Mouse (Mus musculus) hindbrain, embryonic 11.5 days (tissue): ENCODE results near the gene Ccr1. TPM values are rescaled to one million over a fixed set of nuclear protein-coding genes. Genes with fewer than 3 reads are reported as not detected.
"Not testable (repeated sequence)": the region's sequence is repeated elsewhere in the genome, so short reads cannot be mapped to it uniquely, and the experiment has no call there.

Experiments
- ATAC-seq: fragments of 200-750 bp; cut with Nextera tagmentation; 2 replicates; pipeline ENCODE4 v1.8.0; 2017; ENCODE audit warnings: mild to moderate bottlenecking, moderate TSS enrichment, moderate library complexity; ENCODE audit not compliant: low FRiP score
- DNase-seq: peaks from one replicate; pipeline ENCODE4 v3.0.0-alpha.2; 2015; ENCODE audit warnings: low spot score
- H3K27ac ChIP-seq: fragments of 300-500 bp; sonication (generic); 2 replicates; pipeline ENCODE4 v1.5.1; 2014; ENCODE audit warnings: mild to moderate bottlenecking, low read depth, low read length
- H3K27me3 ChIP-seq: fragments of 300-500 bp; sonication (generic); 2 replicates; pipeline ENCODE4 v1.6.1; 2014; ENCODE audit warnings: mild to moderate bottlenecking, low read length, moderate library complexity, mixed read lengths; ENCODE audit not compliant: control insufficient read depth, insufficient read depth
- H3K36me3 ChIP-seq: fragments of 300-500 bp; sonication (generic); 2 replicates; pipeline ENCODE4 v1.6.1; 2014; ENCODE audit warnings: mild to moderate bottlenecking, low read length, moderate library complexity, mixed read lengths; ENCODE audit not compliant: control insufficient read depth, insufficient read depth
- H3K4me1 ChIP-seq: fragments of 300-500 bp; sonication (generic); replicated peaks from 2 replicates; pipeline ENCODE4 v1.6.1; 2014; ENCODE audit warnings: low read length, mixed read lengths; ENCODE audit not compliant: control insufficient read depth, insufficient read depth
- H3K4me2 ChIP-seq: fragments of 300-500 bp; sonication (generic); replicated peaks from 2 replicates; pipeline ENCODE4 v1.6.1; 2014; ENCODE audit warnings: mild to moderate bottlenecking, low read depth, low read length
- H3K4me3 ChIP-seq: fragments of 300-500 bp; sonication (generic); 2 replicates; pipeline ENCODE4 v1.5.1; 2014; ENCODE audit warnings: low read depth, low read length
- H3K9ac ChIP-seq: fragments of 300-500 bp; sonication (generic); 2 replicates; pipeline ENCODE4 v1.6.1; 2014; ENCODE audit warnings: low read depth, low read length
- H3K9me3 ChIP-seq: fragments of 300-500 bp; sonication (generic); 2 replicates; pipeline ENCODE4 v1.6.1; 2016; ENCODE audit warnings: low read length; ENCODE audit not compliant: control insufficient read depth
- WGBS: fragments of 180-500 bp; shearing (Covaris S2); extraction: QIAGEN DNeasy Blood & Tissue Kit; methylation state at CpG from one replicate; pipeline ENCODE4 v1.1.7; 2014; 5-methylcytosine and 5-hydroxymethylcytosine counted together
- polyA plus RNA-seq: library from polyadenylated mRNA; unstranded; fragments of >200 nt; fragmentation: Nextera tagmentation; extraction: Ambion mirVana; gene quantifications from 2 replicates; pipeline ENCODE4 v1.2.1, GENCODE M21; 2014

Gene Ccr1
- polyA plus RNA-seq, 1 experiment from 2014 or later, result 1.3 TPM

DNA sequence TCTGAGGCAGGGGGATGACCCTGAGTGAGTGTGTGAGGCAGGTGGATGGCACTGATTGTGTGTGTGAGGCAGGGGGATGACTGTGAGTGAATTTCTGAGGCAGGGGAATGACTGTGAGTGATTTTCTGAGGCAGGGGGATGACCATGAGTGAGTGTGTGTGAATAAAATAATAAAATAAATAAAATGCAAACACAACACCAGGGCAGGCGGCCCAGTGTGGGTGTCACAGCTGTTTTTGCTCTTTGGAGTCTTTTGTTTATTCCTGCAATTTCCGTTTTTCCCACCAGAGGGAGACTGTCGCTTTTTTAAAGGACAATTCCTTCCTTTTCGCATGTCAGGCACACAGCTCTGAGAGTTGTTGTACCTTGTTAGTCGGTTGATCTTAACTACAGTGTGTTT lies 42.5 kb downstream of the Ccr1 start:
- peak; percentile 90 for DNase-seq
- not testable (repeated sequence) for H3K36me3 ChIP-seq, H3K27me3 ChIP-seq, H3K4me2 ChIP-seq, ATAC-seq, H3K9ac ChIP-seq, H3K9me3 ChIP-seq, H3K27ac ChIP-seq, H3K4me1 ChIP-seq
- 7% methylated on average over 5 of the region's 5 CpGs for WGBS
- H3K4me3 ChIP-seq, result peak overlapping the region; percentile 51

DNA sequence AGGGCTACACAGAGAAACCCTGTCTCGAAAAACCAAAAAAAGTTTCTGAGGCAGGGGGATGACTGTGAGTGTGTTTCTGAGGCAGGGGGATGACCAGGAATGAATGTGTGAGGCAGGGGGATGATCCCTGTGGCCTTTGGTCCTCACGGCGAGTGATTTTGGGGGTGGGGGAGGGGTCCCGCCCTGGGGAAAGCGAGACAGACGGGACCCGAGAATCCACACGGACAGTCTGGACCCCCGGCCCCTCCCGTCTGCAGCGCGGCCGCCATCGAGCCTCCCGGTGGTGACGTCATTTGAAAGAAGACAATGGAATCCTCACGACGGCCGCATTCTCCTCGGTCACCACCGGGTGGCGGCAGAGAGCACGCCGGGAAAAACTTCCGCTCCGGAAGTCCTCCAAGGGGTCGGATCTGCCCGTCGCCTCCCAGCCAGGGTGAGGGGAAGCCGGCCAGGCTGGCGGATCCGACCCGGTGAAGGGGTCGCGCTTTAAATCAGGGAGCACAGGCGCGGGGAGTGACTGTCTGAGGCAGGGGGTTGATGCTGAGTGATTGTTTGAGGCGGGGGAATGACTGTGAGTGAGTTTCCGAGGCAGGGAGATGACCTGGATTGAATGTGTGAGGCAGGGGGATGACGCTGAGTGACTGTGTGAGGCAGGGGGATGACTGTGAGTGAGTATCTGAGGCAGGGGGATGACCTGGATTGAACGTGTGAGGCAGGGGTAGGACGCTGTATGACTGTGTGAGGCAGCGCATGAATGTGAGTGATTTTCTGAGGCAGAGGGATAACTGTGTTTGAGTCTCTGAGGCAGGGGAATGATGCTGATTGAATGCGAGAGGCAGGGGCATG lies 43.2 kb downstream of the Ccr1 start:
- no peaks in the 10 kb centered on the region for H3K36me3 ChIP-seq
- 7% methylated on average over 42 of the region's 44 CpGs for WGBS
- H3K4me1 ChIP-seq, result no peaks in the 10 kb centered on the region
- peak overlapping the region; percentile 70 for H3K9ac ChIP-seq
- H3K4me3 ChIP-seq, result peak overlapping the region; percentile 51
- no peaks in the 10 kb centered on the region for H3K9me3 ChIP-seq
- DNase-seq, result peak; percentile 77
- H3K27ac ChIP-seq, result peak overlapping the region; percentile 92
- ATAC-seq, result peak; percentile 89
- H3K4me2 ChIP-seq, result peak overlapping the region; percentile 42
- H3K27me3 ChIP-seq, result no peaks in the 10 kb centered on the region

GRCm38 (mm10) chr9:123924589-123925066 lies 43.9 kb downstream of the Ccr1 start:
- Histone ChIP-seq H3K4me1 (no peaks in the 10 kb centered on the region), H3K27ac (peak overlapping the region; percentile 92), H3K36me3 (no peaks in the 10 kb centered on the region), H3K9me3 (no peaks in the 10 kb centered on the region), H3K27me3 (no peaks in the 10 kb centered on the region), H3K4me3 (peak overlapping the region; percentile 51), H3K4me2 (peak overlapping the region; percentile 42), H3K9ac (peak overlapping the region; percentile 70)
- DNase-seq (peak; percentile 88), ATAC-seq (peak; percentile 89)
- WGBS, result 0% methylated on average over 42 of the region's 49 CpGs

GRCm38 (mm10) chr9:123924035-123924434 lies 44.5 kb downstream of the Ccr1 start:
- not testable (repeated sequence) for H3K9ac ChIP-seq, H3K9me3 ChIP-seq, H3K27me3 ChIP-seq, H3K36me3 ChIP-seq, H3K4me1 ChIP-seq
- H3K4me3 ChIP-seq, result peak overlapping the region; percentile 51
- ATAC-seq (peak; percentile 70), DNase-seq (peak; percentile 84)
- WGBS, result under 1% methylated on average over 11 of the region's 11 CpGs
- peak overlapping the region; percentile 92; the same call in 1 of the 2 replicates for H3K27ac ChIP-seq
- peak overlapping the region; percentile 42 for H3K4me2 ChIP-seq

DNA sequence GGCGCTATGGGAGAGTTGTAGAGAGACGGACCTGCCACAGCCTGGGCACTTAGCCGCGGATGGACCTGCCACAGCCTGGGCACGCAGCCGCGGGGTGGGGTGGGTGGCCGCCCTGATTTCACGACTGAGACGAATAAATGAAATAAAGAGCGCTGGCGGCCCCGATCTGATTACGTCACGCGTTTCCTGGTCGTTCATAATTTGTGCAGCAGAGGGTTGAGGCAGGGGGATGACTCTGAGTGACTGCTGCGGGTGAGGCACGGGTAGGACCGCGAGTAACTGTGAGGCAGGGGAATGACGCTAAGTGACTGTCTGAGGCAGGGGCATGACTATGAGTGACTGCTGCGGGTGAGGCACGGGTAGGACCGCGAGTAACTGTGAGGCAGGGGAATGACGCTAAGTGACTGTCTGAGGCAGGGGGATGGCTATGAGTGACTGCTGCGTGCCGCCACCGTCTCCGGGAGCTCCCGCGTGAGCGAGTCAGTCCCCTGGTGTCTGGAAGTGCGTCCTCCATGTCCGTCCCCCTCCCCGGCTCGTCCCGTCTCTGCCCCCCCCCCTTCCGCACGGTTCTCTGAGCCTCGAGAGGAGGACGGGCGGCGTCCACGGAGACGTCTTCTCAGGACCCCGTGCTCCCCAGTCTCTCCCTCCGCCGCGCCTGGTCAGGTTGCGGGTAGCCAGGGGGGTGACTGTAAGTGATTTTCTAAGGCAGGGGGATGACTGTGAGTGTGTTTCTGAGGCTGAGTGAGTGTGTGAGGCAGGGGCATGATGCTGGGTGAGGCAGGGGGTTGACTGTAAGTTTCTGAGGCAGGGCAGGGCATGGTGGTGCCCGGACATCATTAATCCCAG lies 45.1 kb downstream of the Ccr1 start:
- peak overlapping the region; percentile 35 for H3K4me3 ChIP-seq
- no peaks in the 10 kb centered on the region for H3K9me3 ChIP-seq
- WGBS, result under 1% methylated on average over 47 of the region's 53 CpGs
- no peaks in the 10 kb centered on the region for H3K36me3 ChIP-seq
- ATAC-seq, result peak; percentile 3
- no peaks in the 10 kb centered on the region for H3K4me1 ChIP-seq
- H3K27me3 ChIP-seq, result no peaks in the 10 kb centered on the region
- DNase-seq, result peak; percentile 64
- peak overlapping the region; percentile 42 for H3K4me2 ChIP-seq
- H3K9ac ChIP-seq, result peak overlapping the region; percentile 31; the same call in 1 of the 2 replicates
- no peak overlapping the region for H3K27ac ChIP-seq

Other genes starting within 250 kb of the Ccr1 start
- gene Cxcr6, start 162.2 kb downstream of the Ccr1 start, polyA plus RNA-seq, result 0.48 TPM in 1 of 2 replicates, not detected in the other
- gene Fyco1, start 116.8 kb downstream of the Ccr1 start, polyA plus RNA-seq, result 6.8 and 9.5 TPM in 2 replicates
- gene Xcr1, start 106.7 kb downstream of the Ccr1 start, polyA plus RNA-seq, result 0.04 and 0.06 TPM in 2 replicates
- gene Ccr1l1, start 9.7 kb upstream of the Ccr1 start, polyA plus RNA-seq, result not detected in 2 replicates
- gene Ccr3, start 53.3 kb upstream of the Ccr1 start, polyA plus RNA-seq, result 0.14 TPM in 1 of 2 replicates, not detected in the other
- gene Ccr2, start 133.3 kb upstream of the Ccr1 start, polyA plus RNA-seq, result 0.47 and 0.66 TPM in 2 replicates
- gene Ccr5, start 152.9 kb upstream of the Ccr1 start, polyA plus RNA-seq, result 0.15 and 1.2 TPM in 2 replicates